Comparison of ENCODE assay signal across 7 mouse cellular contexts in the genomic region with DNA sequence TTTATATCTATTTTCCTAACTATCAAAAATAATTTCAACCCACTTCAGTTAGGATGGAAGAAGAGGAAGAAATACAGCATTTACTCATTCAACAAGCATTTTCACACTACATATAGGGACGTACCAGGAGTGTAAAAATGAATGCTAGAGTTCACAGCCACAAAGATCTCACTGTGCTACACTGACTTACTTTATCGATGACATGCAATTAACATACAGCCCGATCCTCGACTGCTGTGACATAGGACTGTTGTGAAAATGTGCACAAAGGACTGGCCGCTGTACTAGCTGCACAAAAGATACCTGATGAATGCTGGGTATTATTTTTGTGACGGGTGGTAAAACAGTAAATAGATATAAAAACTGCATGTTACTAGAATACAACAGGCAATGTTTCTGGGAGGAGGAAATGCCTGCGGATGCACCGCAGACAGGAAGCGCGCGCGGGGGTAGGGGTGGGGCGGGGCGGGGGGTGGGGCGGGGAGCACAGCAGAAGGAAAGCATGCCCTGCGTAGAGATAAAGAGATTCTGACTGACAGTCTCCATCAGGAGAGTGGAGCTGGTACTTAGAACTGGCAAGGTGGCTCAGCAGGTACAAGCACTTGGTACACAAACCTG. TPM values are rescaled to one million over a fixed set of nuclear protein-coding genes. Genes with fewer than 3 reads are reported as not detected.
DNase-seq lines count a peak whose midpoint lies in the region; ATAC-seq and TF ChIP-seq lines count a peak whose summit lies in the region.

No protein-coding gene starts in this region.

- no peak for TF ChIP-seq EP300 in liver, postnatal 0 days (IDR thresholded peaks at IDR 0.05; ENCODE audit: low read depth)

- no peaks in the 10 kb centered on the region for H3K27me3 ChIP-seq in heart, embryonic 16.5 days (ENCODE audit: control insufficient read depth, insufficient read depth, low read length)
- H3K27me3 ChIP-seq in liver, postnatal 0 days (ENCODE audit: insufficient read depth, low read length) = no peaks in the 10 kb centered on the region

- H3K4me1 ChIP-seq in heart, embryonic 16.5 days (ENCODE audit: control insufficient read depth, insufficient read depth, low read length) = peaks cover 15% of the 10 kb centered on the region
- peaks cover 14% of the 10 kb centered on the region for H3K4me1 ChIP-seq in liver, postnatal 0 days (ENCODE audit: insufficient read depth)

- peaks cover 6% of the 10 kb centered on the region; the same call in 1 of the 2 replicates for H3K36me3 ChIP-seq in heart, embryonic 16.5 days (ENCODE audit: control insufficient read depth, insufficient read depth)
- peaks cover 6% of the 10 kb centered on the region for H3K36me3 ChIP-seq in liver, postnatal 0 days (replicated peaks; ENCODE audit: insufficient read depth, low read length)

- H3K4me3 ChIP-seq in heart, embryonic 16.5 days (ENCODE audit: low read length) = peak overlapping the region; percentile 39
- peak overlapping the region; percentile 30 for H3K4me3 ChIP-seq in liver, postnatal 0 days (ENCODE audit: low read depth, low read length)

- 0 out of 2 replicates have a peak overlapping the region, but pooled peaks have one; percentile 39 for H3K27ac ChIP-seq in heart, embryonic 16.5 days (ENCODE audit: low read length)
- no peak overlapping the region for H3K27ac ChIP-seq in liver, postnatal 0 days (ENCODE audit: low read depth)

- 41% methylated on average over 16 of the region's 16 CpGs for WGBS in heart, embryonic 16.5 days
- whole genome bisulfite sequencing in liver, postnatal 0 days (ENCODE audit: insufficient replicate concordance) = 23% methylated on average over 16 of the region's 16 CpGs

- H3K4me2 ChIP-seq in heart, embryonic 16.5 days (ENCODE audit: low read depth, low read length) = peak overlapping the region; percentile 61
- H3K4me2 ChIP-seq in liver, postnatal 0 days (ENCODE audit: low read depth, low read length) = peak overlapping the region; percentile 69

- peak; percentile 68 for ATAC-seq in heart, embryonic 16.5 days (replicated peaks; ENCODE audit: extremely low read depth, insufficient read depth, low FRiP score)
- peak; percentile 91 for ATAC-seq in liver, postnatal 0 days
- no peak for ATAC-seq in cerebellum, adult (ENCODE audit: insufficient number of reproducible peaks, low FRiP score, low TSS enrichment)

- no peak for TF ChIP-seq CTCF in liver, postnatal 0 days (IDR thresholded peaks at IDR 0.05; ENCODE audit: low read depth)

- peak; percentile 47 for DNase-seq in 416B (ENCODE audit: low read depth)
- DNase-seq in MEL-GATA-1-ER (ENCODE audit: extremely low read depth, low read depth) = peak; percentile 33
- peak; percentile 61 for DNase-seq in liver, postnatal 0 days
- no peak for DNase-seq in retina, embryonic 14.5 days (ENCODE audit: low spot score)
- DNase-seq in adrenal gland, postnatal 25 days = no peak

- no peak overlapping the region for H3K9ac ChIP-seq in heart, embryonic 16.5 days (ENCODE audit: low read length)
- 0 out of 2 replicates have a peak overlapping the region, but pooled peaks have one; percentile 33 for H3K9ac ChIP-seq in liver, postnatal 0 days (replicated peaks)

- H3K9me3 ChIP-seq in heart, embryonic 16.5 days (replicated peaks; ENCODE audit: control insufficient read depth, low read length) = no peaks in the 10 kb centered on the region
- no peaks in the 10 kb centered on the region for H3K9me3 ChIP-seq in liver, postnatal 0 days (ENCODE audit: low read length)

RNA-seq across cellular contexts. Expression of gene Rgcc, which starts 29.6 kb away (rescaled TPM):
- polyA plus RNA-seq in heart, embryonic 16.5 days (2015; fragmentation: Nextera tagmentation; extraction: Ambion mirVana) = 53.6 and 74.7 TPM in 2 replicates
- 98.4 and 102 TPM in 2 replicates for polyA plus RNA-seq in liver, postnatal 0 days (2015; fragmentation: Nextera tagmentation; extraction: Ambion mirVana)
- 92.6 and 100 TPM in 2 replicates for total RNA-seq in adrenal gland, postnatal 25 days (2021)

RNA-seq across cellular contexts. Expression of gene Naa16, which starts 59.5 kb away (rescaled TPM):
- polyA plus RNA-seq in heart, embryonic 16.5 days (2015; fragmentation: Nextera tagmentation; extraction: Ambion mirVana) = 22.2 and 22.8 TPM in 2 replicates
- 17.5 and 17.6 TPM in 2 replicates for polyA plus RNA-seq in liver, postnatal 0 days (2015; fragmentation: Nextera tagmentation; extraction: Ambion mirVana)
- total RNA-seq in adrenal gland, postnatal 25 days (2021) = 23.0 and 30.2 TPM in 2 replicates

Comparison
In these comparisons a context has a peak if more than half of its experiments do, and no peak if none do; other contexts are left out.
1. DNase-seq: peak in 416B (single experiment), MEL-GATA-1-ER (single experiment) and liver, postnatal 0 days (single experiment); none in retina, embryonic 14.5 days (single experiment) and adrenal gland, postnatal 25 days (single experiment).